Comparison of ENCODE assay signal across 8 mouse cellular contexts in genomic region chr14:20546415-20546814, GRCm38 (mm10). TPM values are rescaled to one million over a fixed set of nuclear protein-coding genes. Genes with fewer than 3 reads are reported as not detected.
DNase-seq lines count a peak whose midpoint lies in the region; ATAC-seq and TF ChIP-seq lines count a peak whose summit lies in the region.

Gene Ppp3cb, minus strand, starts transcription at chr14:20546573.

- peak within 1 kb of the TSS; percentile 97 for H3K27ac ChIP-seq in forebrain, embryonic 13.5 days
- peak within 1 kb of the TSS; percentile 100 for H3K27ac ChIP-seq in lung, embryonic 15.5 days

- peak within 1 kb of the TSS; percentile 97 for H3K9ac ChIP-seq in forebrain, embryonic 13.5 days
- H3K9ac ChIP-seq in lung, embryonic 15.5 days: peak within 1 kb of the TSS; percentile 93

- no peaks in the 10 kb centered on the region for H3K9me3 ChIP-seq in G1E (replicated peaks)
- no peaks in the 10 kb centered on the region for H3K9me3 ChIP-seq in forebrain, embryonic 13.5 days (replicated peaks)
- H3K9me3 ChIP-seq in lung, embryonic 15.5 days: no peaks in the 10 kb centered on the region

- peak within 1 kb of the TSS; percentile 71 for H3K4me2 ChIP-seq in forebrain, embryonic 13.5 days
- H3K4me2 ChIP-seq in lung, embryonic 15.5 days: peak within 1 kb of the TSS; percentile 57

- ATAC-seq in G1E (ENCODE audit: extremely low read depth, insufficient number of reproducible peaks, low FRiP score, poor library complexity, severe bottlenecking): peak; percentile 74
- ATAC-seq in cerebellum, adult (ENCODE audit: insufficient number of reproducible peaks, low FRiP score, low TSS enrichment): peak; percentile 86
- peak; percentile 95 for ATAC-seq in forebrain, embryonic 13.5 days
- peak; percentile 93 for ATAC-seq in lung, embryonic 15.5 days (ENCODE audit: borderline replicate concordance, extremely low read depth, low FRiP score, low TSS enrichment)

- TF ChIP-seq CTCF in G1E (IDR thresholded peaks at IDR 0.05; ENCODE audit: low read depth, low read length): no peak

- DNase-seq in G1E (ENCODE audit: low spot score): peak; percentile 75
- peak; percentile 70 for DNase-seq in heart, postnatal 25 days (ENCODE audit: low spot score)
- peak; percentile 57 to 69 for DNase-seq in layer of hippocampus, adult 8-10 months (ENCODE audit: low spot score in 2 of 2)
- peak; percentile 76 for DNase-seq in ovary, adult 18-20 months (ENCODE audit: low spot score)
- peak; percentile 73 to 81 for DNase-seq in thymus, postnatal 10 days (ENCODE audit: low spot score in 2 of 2)

- peaks cover 24% of the 10 kb centered on the region for H3K36me3 ChIP-seq in G1E (replicated peaks)
- H3K36me3 ChIP-seq in forebrain, embryonic 13.5 days (ENCODE audit: poor library complexity, severe bottlenecking): peaks cover 32% of the 10 kb centered on the region
- peaks cover 13% of the 10 kb centered on the region for H3K36me3 ChIP-seq in lung, embryonic 15.5 days

- H3K4me1 ChIP-seq in G1E (ENCODE audit: insufficient read depth, low read depth, low read length): peaks cover 20% of the 10 kb centered on the region
- peaks cover 30% of the 10 kb centered on the region for H3K4me1 ChIP-seq in forebrain, embryonic 13.5 days
- peaks cover 20% of the 10 kb centered on the region for H3K4me1 ChIP-seq in lung, embryonic 15.5 days

- peak within 1 kb of the TSS; percentile 86 for H3K4me3 ChIP-seq in G1E (ENCODE audit: low read depth, low read length)
- peak within 1 kb of the TSS; percentile 94 for H3K4me3 ChIP-seq in forebrain, embryonic 13.5 days
- H3K4me3 ChIP-seq in lung, embryonic 15.5 days: peak within 1 kb of the TSS; percentile 96

- no peaks in the 10 kb centered on the region for H3K27me3 ChIP-seq in G1E (ENCODE audit: insufficient read depth, low read length)
- no peaks in the 10 kb centered on the region for H3K27me3 ChIP-seq in forebrain, embryonic 13.5 days
- H3K27me3 ChIP-seq in lung, embryonic 15.5 days: no peaks in the 10 kb centered on the region

- WGBS in forebrain, embryonic 13.5 days: under 1% methylated on average over 28 of the region's 29 CpGs
- WGBS in lung, embryonic 15.5 days: under 1% methylated on average over 27 of the region's 29 CpGs

- intact Hi-C loops in heart, postnatal 25 days (cut with DNase I): loop anchor here (5.0 kb wide), 1 partner anchor 149 kb away; no protein-coding TSS in a partner anchor

RNA-seq across cellular contexts. Expression of gene Ppp3cb, which starts in this region (rescaled TPM):
- total RNA-seq in G1E (2014; fragmentation: Nextera tagmentation): 245 and 249 TPM in 2 replicates
- 64.2 and 68.9 TPM in 2 replicates for total RNA-seq in G1E (2017)
- 4.0 and 4.4 TPM in 2 replicates for polyA plus RNA-seq in G1E (2012)
- 71.9 and 73.7 TPM in 2 replicates for polyA plus RNA-seq in forebrain, embryonic 13.5 days (2015; fragmentation: Nextera tagmentation; extraction: Ambion mirVana)
- 10 to 100 TPM; 62.4 to 64.3 TPM for total RNA-seq in heart, postnatal 25 days (2021)
- total RNA-seq in layer of hippocampus, adult 8-10 months (2022): 100 to 1,000 TPM; 256 to 309 (median 290) TPM
- 41.3 and 41.6 TPM in 2 replicates for polyA plus RNA-seq in lung, embryonic 15.5 days (2015; fragmentation: Nextera tagmentation; extraction: Ambion mirVana)

Comparison
In these comparisons a context has a peak if more than half of its experiments do, and no peak if none do; other contexts are left out.
1. Peak in every context shown above with its lines: DNase-seq, ATAC-seq, H3K4me3 ChIP-seq and H3K27ac ChIP-seq.